Mouse (Mus musculus): ENCODE measurements around the gene Tmem131. TPM values are rescaled to one million over a fixed set of nuclear protein-coding genes. Genes with fewer than 3 reads are reported as not detected.

The Tmem131 gene
- total and polyA plus RNA-seq, 3 experiments: 9.7 to 39.9 (median 11.5) TPM

DNA sequence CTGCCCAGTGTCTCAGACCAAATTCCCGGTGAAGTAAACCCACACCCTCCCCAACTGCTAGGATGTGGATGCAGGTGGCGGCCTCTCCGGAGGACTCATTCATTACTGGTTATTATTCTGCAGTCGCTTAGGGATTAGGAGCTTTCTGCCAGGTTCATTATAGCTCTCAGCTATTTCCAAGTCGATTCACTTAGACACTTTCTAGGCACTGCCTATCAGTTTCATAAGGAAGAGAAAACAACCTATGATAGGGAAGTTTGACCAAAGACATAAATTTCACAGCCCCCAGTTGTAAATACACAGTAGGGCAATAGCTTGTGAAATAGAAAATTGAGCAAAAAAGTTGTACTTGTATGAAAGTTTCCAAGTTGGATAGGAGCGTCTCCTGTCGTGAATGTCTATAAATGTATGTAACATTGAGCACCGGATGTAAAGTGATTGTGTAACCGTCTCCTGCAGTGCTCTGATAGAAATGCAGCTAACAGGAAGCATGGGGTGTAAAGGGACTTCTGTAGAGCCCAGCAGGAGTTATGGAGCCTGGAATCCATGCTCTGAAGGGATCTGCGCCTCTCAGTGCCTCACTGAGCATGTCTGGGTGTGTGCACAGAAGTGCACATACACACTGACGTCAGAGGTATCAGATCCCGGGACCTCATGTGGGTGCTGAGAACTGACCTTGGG lies 107.1 kb downstream of the Tmem131 start:
- Histone ChIP-seq H3K9me3 (replicated peaks; ENCODE audit: low read length) (no peaks in the 10 kb centered on the region), H3K27me3 (replicated peaks) (no peaks in the 10 kb centered on the region), H3K4me3 (replicated peaks in 1 of 3; ENCODE audit: low read depth in 2 of 3, low read length in 2 of 3, poor library complexity in 1 of 3) (no peak overlapping the region), H3K4me2 (ENCODE audit: insufficient read depth, low read depth, poor library complexity, severe bottlenecking) (no peak overlapping the region), H3K79me2 (replicated peaks; ENCODE audit: control insufficient read depth, extremely low read depth, insufficient read depth, poor library complexity, severe bottlenecking) (no peaks in the 10 kb centered on the region), H3K36me3 (replicated peaks in 1 of 2; ENCODE audit: control insufficient read depth in 1 of 2, insufficient read depth in 1 of 2, low read length in 1 of 2) (peaks cover 20 to 83% of the 10 kb centered on the region in 2 experiments), H3K4me1 (ENCODE audit: control insufficient read depth in 1 of 2, insufficient read depth in 2 of 2) (peaks cover 2 to 10% of the 10 kb centered on the region in 2 experiments), H3K9ac (ENCODE audit: insufficient read depth, low read depth) (no peak overlapping the region), H3K27ac (ENCODE audit: insufficient read depth, low read depth) (no peak overlapping the region)
- in situ Hi-C loops (cut with MboI; ENCODE audit: low pct_ligation_motif_present, low pct_unique_long_range_greater_than_20kb, low sequenced_read_pairs): no loop called here
- dilution Hi-C loops (cut with MboI; ENCODE audit: extremely low pct_ligation_motif_present, extremely low pct_unique_long_range_greater_than_20kb, low sequenced_read_pairs): no loop called here
- TF ChIP-seq MEF2A (IDR thresholded peaks at IDR 0.05; ENCODE audit: borderline replicate concordance, low read depth, low read length) (no peak), TBP (conservative IDR thresholded peaks at IDR 0.05; ENCODE audit: low read depth, low read length) (no peak), USF1 (IDR thresholded peaks at IDR 0.05; ENCODE audit: low read depth, low read length) (no peak), ELF1 (IDR thresholded peaks at IDR 0.05; ENCODE audit: low read depth, low read length) (no peak), MAX (IDR thresholded peaks at IDR 0.05; ENCODE audit: low read length) (no peak), HCFC1 (IDR thresholded peaks at IDR 0.05; ENCODE audit: low read depth, low read length) (no peak), GABPA (IDR thresholded peaks at IDR 0.05; ENCODE audit: insufficient replicate concordance, low read depth, low read length) (no peak), CTCF (conservative IDR thresholded peaks at IDR 0.05 in 1 of 2, IDR thresholded peaks at IDR 0.05 in 1 of 2; ENCODE audit: low read depth in 2 of 2, low read length in 2 of 2) (no peak), KAT2A (IDR thresholded peaks at IDR 0.05; ENCODE audit: insufficient replicate concordance, low read length) (no peak), PAX5 (IDR thresholded peaks at IDR 0.05; ENCODE audit: low read length) (no peak), POLR2AphosphoS2 (IDR thresholded peaks at IDR 0.05; ENCODE audit: low read depth, low read length) (no peak), ZC3H11A (IDR thresholded peaks at IDR 0.05; ENCODE audit: low read depth, low read length) (no peak), UBTF (IDR thresholded peaks at IDR 0.05; ENCODE audit: low read depth, low read length) (no peak), JUN (IDR thresholded peaks at IDR 0.05; ENCODE audit: insufficient read depth, low read depth, low read length) (no peak)
- DNase-seq (ENCODE audit: extremely low read depth): no peak

- no peak for TF ChIP-seq CTCF (conservative IDR thresholded peaks at IDR 0.05 in 1 of 2, IDR thresholded peaks at IDR 0.05 in 1 of 2; ENCODE audit: low read depth in 2 of 2, low read length in 2 of 2)
- TF ChIP-seq MAX (IDR thresholded peaks at IDR 0.05; ENCODE audit: low read length): no peak
- no peak for TF ChIP-seq POLR2A (IDR thresholded peaks at IDR 0.05; ENCODE audit: low read depth, low read length)
- TF ChIP-seq ZMIZ1 (IDR thresholded peaks at IDR 0.05; ENCODE audit: low read depth, low read length): no peak
- TF ChIP-seq SIN3A (IDR thresholded peaks at IDR 0.05; ENCODE audit: low read length): no peak
- TF ChIP-seq EP300 (IDR thresholded peaks at IDR 0.05; ENCODE audit: low read length): no peak
- no peak for TF ChIP-seq POLR2AphosphoS2 (IDR thresholded peaks at IDR 0.05; ENCODE audit: low read depth, low read length)
- TF ChIP-seq ELF1 (IDR thresholded peaks at IDR 0.05; ENCODE audit: low read depth, low read length): no peak
- TF ChIP-seq BHLHE40 (IDR thresholded peaks at IDR 0.05; ENCODE audit: low read depth, low read length): no peak
- TF ChIP-seq RCOR1 (conservative IDR thresholded peaks at IDR 0.05; ENCODE audit: low read depth, low read length): no peak
- no peak for TF ChIP-seq MAZ (IDR thresholded peaks at IDR 0.05; ENCODE audit: low read depth, low read length)
- no peak overlapping the region for H3K27ac ChIP-seq (ENCODE audit: insufficient read depth, low read depth)
- no peak overlapping the region for H3K4me3 ChIP-seq (replicated peaks in 1 of 3; ENCODE audit: low read depth in 2 of 3, low read length in 2 of 3, poor library complexity in 1 of 3)
- H3K9ac ChIP-seq (ENCODE audit: insufficient read depth, low read depth): no peak overlapping the region
- H3K4me2 ChIP-seq (ENCODE audit: insufficient read depth, low read depth, poor library complexity, severe bottlenecking): no peak overlapping the region
- in situ Hi-C loops (cut with MboI; ENCODE audit: low pct_ligation_motif_present, low pct_unique_long_range_greater_than_20kb, low sequenced_read_pairs) (no loop called here), dilution Hi-C loops (cut with MboI; ENCODE audit: extremely low pct_ligation_motif_present, extremely low pct_unique_long_range_greater_than_20kb, low sequenced_read_pairs) (no loop called here)
- peaks cover 5 to 17% of the 10 kb centered on the region in 2 experiments for H3K4me1 ChIP-seq (ENCODE audit: control insufficient read depth in 1 of 2, insufficient read depth in 2 of 2)
- peaks cover 22 to 83% of the 10 kb centered on the region in 2 experiments for H3K36me3 ChIP-seq (replicated peaks in 1 of 2; ENCODE audit: control insufficient read depth in 1 of 2, insufficient read depth in 1 of 2, low read length in 1 of 2)
- no peaks in the 10 kb centered on the region for H3K79me2 ChIP-seq (replicated peaks; ENCODE audit: control insufficient read depth, extremely low read depth, insufficient read depth, poor library complexity, severe bottlenecking)
- H3K9me3 ChIP-seq (replicated peaks; ENCODE audit: low read length): no peaks in the 10 kb centered on the region
- no peak for DNase-seq (ENCODE audit: extremely low read depth)
- H3K27me3 ChIP-seq (replicated peaks): no peaks in the 10 kb centered on the region
Measured at GRCm38 (mm10) chr1:36835593-36835992, 107.9 kb downstream of the Tmem131 start.

All from CH12.LX (cell line).